22 mouse cellular contexts compared by ENCODE assay signal in the genomic region with DNA sequence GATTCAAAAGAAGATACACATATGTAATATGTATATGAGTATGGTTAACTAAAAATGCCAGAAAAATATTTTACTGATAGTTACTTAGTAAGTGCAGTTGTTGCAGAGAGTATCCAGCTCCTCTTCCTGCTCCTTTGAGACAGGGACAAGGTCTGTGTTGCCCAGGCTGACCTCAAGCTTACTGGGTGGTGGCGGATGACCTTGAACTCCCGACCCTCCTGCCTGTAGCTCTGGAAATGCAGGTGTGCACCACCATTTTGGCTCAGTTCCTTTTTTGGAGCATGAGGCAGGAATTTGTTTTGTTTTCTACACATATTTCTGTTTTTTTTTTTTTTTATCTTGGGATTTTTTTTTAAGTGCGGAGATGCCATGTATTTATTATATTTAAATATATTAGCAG. TPM values are rescaled to one million over a fixed set of nuclear protein-coding genes. Genes with fewer than 3 reads are reported as not detected.
DNase-seq lines count a peak whose midpoint lies in the region; ATAC-seq and TF ChIP-seq lines count a peak whose summit lies in the region.
"Had no signal": no experiment of that assay in that cellular context is flagged by ENCODE, and none has a peak within 500 bp of the region (broad histone marks: within the 10 kb centered on the region; RNA-seq: fewer than 3 reads in every experiment).

No protein-coding gene starts in this region.

- peak; percentile 98 for TF ChIP-seq EP300 in ES-Bruce4 (IDR thresholded peaks at IDR 0.05; ENCODE audit: insufficient read depth, low read depth, low read length)

- H3K4me1 ChIP-seq in liver, adult 2 months (ENCODE audit: control insufficient read depth, insufficient read depth, low read length) = no peaks in the 10 kb centered on the region
- H3K4me1 ChIP-seq in liver, embryonic 11.5 days (replicated peaks; ENCODE audit: control insufficient read depth, insufficient read depth, low read length) = no peaks in the 10 kb centered on the region
- no peaks in the 10 kb centered on the region for H3K4me1 ChIP-seq in ES-Bruce4 (ENCODE audit: control insufficient read depth, insufficient read depth, low read length)
- peaks cover 0 to 14% of the 10 kb centered on the region in 2 experiments; a peak in 3 of 4 replicates for H3K4me1 ChIP-seq in ES-E14 (ENCODE audit: control insufficient read depth in 2 of 2, insufficient read depth in 2 of 2, low read length in 2 of 2, poor library complexity in 1 of 2)
- H3K4me1 ChIP-seq: forebrain, embryonic 10.5 days; forebrain, embryonic 13.5 days; heart, embryonic 10.5 days; hindbrain, embryonic 12.5 days; hindbrain, embryonic 15.5 days had no signal

- H3K79me2 ChIP-seq in liver, adult 2 months (ENCODE audit: control insufficient read depth, insufficient read depth, low read length) = no peaks in the 10 kb centered on the region

- WGBS in liver, adult 2 months = 92% methylated on average over 3 of the region's 3 CpGs
- whole genome bisulfite sequencing in liver, embryonic 11.5 days = 89% methylated on average over 3 of the region's 3 CpGs

- H3K9ac ChIP-seq in liver, adult 2 months (ENCODE audit: low read depth, low read length) = no peak overlapping the region
- H3K9ac ChIP-seq in liver, embryonic 11.5 days (ENCODE audit: low read depth, low read length) = no peak overlapping the region
- H3K9ac ChIP-seq in ES-Bruce4 (ENCODE audit: low read depth, poor library complexity, severe bottlenecking) (no peak overlapping the region), ES-E14 (ENCODE audit: insufficient read depth, low read depth, low read length, poor library complexity, severe bottlenecking) (no peak overlapping the region)
- H3K9ac ChIP-seq: forebrain, embryonic 13.5 days; hindbrain, embryonic 12.5 days; hindbrain, embryonic 15.5 days had no signal

- ATAC-seq in liver, embryonic 11.5 days (replicated peaks; ENCODE audit: low FRiP score) = no peak
- ATAC-seq: activated CD4-positive, CD25-positive, alpha-beta regulatory T cell, adult 4 months; forebrain, embryonic 13.5 days; forebrain, embryonic 16.5 days; intestine, postnatal 0 days had no signal

- H3K27me3 ChIP-seq in liver, adult 2 months (ENCODE audit: control insufficient read depth, insufficient read depth, low read length) = no peaks in the 10 kb centered on the region
- no peaks in the 10 kb centered on the region for H3K27me3 ChIP-seq in liver, embryonic 11.5 days (replicated peaks; ENCODE audit: control insufficient read depth, insufficient read depth, low read length)
- H3K27me3 ChIP-seq in ES-Bruce4 (ENCODE audit: control insufficient read depth, insufficient read depth, low read length, poor library complexity, severe bottlenecking) = no peaks in the 10 kb centered on the region
- H3K27me3 ChIP-seq: forebrain, embryonic 13.5 days; hindbrain, embryonic 12.5 days; hindbrain, embryonic 15.5 days had no signal

- no peak overlapping the region for H3K27ac ChIP-seq in liver, adult 2 months (replicated peaks; ENCODE audit: insufficient read depth, low read depth, low read length)
- H3K27ac ChIP-seq in liver, embryonic 11.5 days (ENCODE audit: low read depth, low read length) = no peak overlapping the region
- no peak overlapping the region for H3K27ac ChIP-seq in ES-Bruce4 (ENCODE audit: insufficient read depth, low read length)
- no peak overlapping the region for H3K27ac ChIP-seq in ES-E14 (ENCODE audit: insufficient read depth, low read depth, low read length, poor library complexity, severe bottlenecking)
- H3K27ac ChIP-seq: forebrain, embryonic 10.5 days; forebrain, embryonic 13.5 days; heart, adult 2 months; heart, embryonic 10.5 days; hindbrain, embryonic 12.5 days; hindbrain, embryonic 15.5 days had no signal

- TF ChIP-seq POLR2A in liver, adult 2 months (IDR thresholded peaks at IDR 0.05; ENCODE audit: extremely low read depth, insufficient read depth, low read length) = no peak
- no peak for TF ChIP-seq POLR2A in ES-Bruce4 (IDR thresholded peaks at IDR 0.05; ENCODE audit: insufficient read depth, low read length)

- DNase-seq in liver, adult 2 months (ENCODE audit: extremely low read depth, low read depth, low spot score) = peak; percentile 36
- no peak for DNase-seq in liver, embryonic 11.5 days (ENCODE audit: low spot score)
- DNase-seq in ES-E14 (ENCODE audit: low read depth, low spot score) = peak; percentile 56
- peak; percentile 86 for DNase-seq in ZHBTc4 (ENCODE audit: low read depth, low spot score)
- no peak for DNase-seq in layer of hippocampus, postnatal 36 days
- DNase-seq in layer of hippocampus, adult 18-20 months (ENCODE audit: low spot score in 2 of 2) = no peak
- DNase-seq: adrenal gland, postnatal 25 days; cerebellum, adult 18-20 months; cerebellum, adult 9-10 months; cerebellum, postnatal 14 days; gastrocnemius, postnatal 10 days; gastrocnemius, postnatal 36 days; heart, adult 2 months had no signal

- H3K9me3 ChIP-seq in liver, embryonic 11.5 days (ENCODE audit: control insufficient read depth, low read length) = no peaks in the 10 kb centered on the region
- H3K9me3 ChIP-seq in ES-Bruce4 (replicated peaks; ENCODE audit: control insufficient read depth, insufficient read depth, low read length, poor library complexity, severe bottlenecking) (no peaks in the 10 kb centered on the region), ES-E14 (ENCODE audit: control insufficient read depth, insufficient read depth, low read depth, low read length) (no peaks in the 10 kb centered on the region)
- H3K9me3 ChIP-seq: forebrain, embryonic 10.5 days; forebrain, embryonic 13.5 days; heart, embryonic 10.5 days; hindbrain, embryonic 12.5 days; hindbrain, embryonic 15.5 days had no signal

- no peak for TF ChIP-seq CTCF in liver, adult 2 months (IDR thresholded peaks at IDR 0.05; ENCODE audit: low read depth, low read length)
- no peak for TF ChIP-seq CTCF in ES-Bruce4 (IDR thresholded peaks at IDR 0.05; ENCODE audit: low read depth, low read length)

- peaks cover 22% of the 10 kb centered on the region; the same call in 1 of the 2 replicates for H3K36me3 ChIP-seq in liver, adult 2 months (ENCODE audit: control insufficient read depth, insufficient read depth, low read length)
- no peaks in the 10 kb centered on the region for H3K36me3 ChIP-seq in liver, embryonic 11.5 days (ENCODE audit: control insufficient read depth, insufficient read depth, low read length)
- H3K36me3 ChIP-seq in ES-Bruce4 (ENCODE audit: control insufficient read depth, insufficient read depth, low read length, poor library complexity, severe bottlenecking) (peaks cover 6% of the 10 kb centered on the region), ES-E14 (ENCODE audit: control insufficient read depth, insufficient read depth, low read length, poor library complexity, severe bottlenecking) (peaks cover 5% of the 10 kb centered on the region)

- H3K4me3 ChIP-seq in liver, adult 2 months (ENCODE audit: insufficient read depth, low read depth, low read length) = no peak overlapping the region
- no peak overlapping the region for H3K4me3 ChIP-seq in liver, embryonic 11.5 days (ENCODE audit: low read depth, low read length)
- H3K4me3 ChIP-seq in ES-Bruce4 (ENCODE audit: low read depth, low read length) = no peak overlapping the region
- H3K4me3 ChIP-seq in ES-E14 (ENCODE audit: insufficient read depth in 1 of 2, low read depth in 1 of 2, low read length in 2 of 2, poor library complexity in 1 of 2, severe bottlenecking in 1 of 2) = no peak overlapping the region
- H3K4me3 ChIP-seq: forebrain, embryonic 10.5 days; forebrain, embryonic 13.5 days; heart, adult 2 months; heart, embryonic 10.5 days; hindbrain, embryonic 12.5 days; hindbrain, embryonic 15.5 days had no signal

- H3K4me2 ChIP-seq in liver, embryonic 11.5 days = no peak overlapping the region
- H3K4me2 ChIP-seq: forebrain, embryonic 13.5 days; hindbrain, embryonic 12.5 days; hindbrain, embryonic 15.5 days had no signal

- in situ Hi-C loops in ES-E14 (cut with MboI; ENCODE audit: low sequenced_read_pairs in 2 of 2, unreplicated experiment in 2 of 2) = no loop called here

TF ChIP-seq in ES-E14, 5 proteins besides CTCF, POLR2A, EP300 and RAD21:
- peak; percentile 76 for TF ChIP-seq ZNF384 (IDR thresholded peaks at IDR 0.05; ENCODE audit: low read depth, low read length)
- no peak for TF ChIP-seq MAFK (IDR thresholded peaks at IDR 0.05; ENCODE audit: insufficient read depth, low read depth, low read length)
- TF ChIP-seq CHD2 (IDR thresholded peaks at IDR 0.05; ENCODE audit: low read depth, low read length) = no peak
- TF ChIP-seq ZC3H11A (IDR thresholded peaks at IDR 0.05; ENCODE audit: borderline replicate concordance, low read depth, low read length) = no peak
TF ChIP-seq in ES-E14: peak in this region for 1.

RNA-seq across cellular contexts. Expression of gene Agps, which starts 29.1 kb away (rescaled TPM):
- 10.6 and 10.9 TPM in 2 replicates for total RNA-seq in liver, adult 2 months (2014; rRNA removed)
- 1.3 and 1.6 TPM in 2 replicates for polyA plus RNA-seq in liver, adult 2 months (2012; rRNA removed)
- 38.2 and 40.0 TPM in 2 replicates for polyA plus RNA-seq in liver, embryonic 11.5 days (2014; fragmentation: Nextera tagmentation; extraction: Ambion mirVana)
- polyA plus RNA-seq in ES-Bruce4 (2011; ENCODE audit: insufficient read depth, insufficient read length, low read depth, missing spikeins) = 99.7 and 130 TPM in 2 replicates
- 74.6 and 101 TPM in 2 replicates for total RNA-seq in ES-E14 (2012; rRNA removed)
- total RNA-seq in layer of hippocampus, postnatal 36 days (2021) = 10 to 100 TPM; 43.1 to 44.9 TPM
- 10 to 100 TPM; 33.5 to 36.3 TPM for total RNA-seq in layer of hippocampus, adult 18-20 months (2021)

Comparison
In these comparisons a context has a peak if more than half of its experiments do, and no peak if none do; other contexts are left out.
1. DNase-seq: peak in liver, adult 2 months (single experiment), ES-E14 (single experiment) and ZHBTc4 (single experiment); none in liver, embryonic 11.5 days (single experiment), layer of hippocampus, postnatal 36 days (0 of 2) and layer of hippocampus, adult 18-20 months (0 of 2).